Mouse (Mus musculus) embryonic fibroblast, embryonic 13.5 days (primary cell): ENCODE measurements around the gene Yif1b. TPM values are rescaled to one million over a fixed set of nuclear protein-coding genes. Genes with fewer than 3 reads are reported as not detected.

Experiments used
- H3K27ac ChIP-seq: 2 replicates; pipeline ENCODE4 v1.5.1; 2012; ENCODE audit warnings: low read length, control low read depth, inconsistent platforms; ENCODE audit not compliant: insufficient read depth
- H3K4me1 ChIP-seq: 2 replicates; pipeline ENCODE4 v1.6.1; 2011; ENCODE audit warnings: low read length; ENCODE audit not compliant: control insufficient read depth, insufficient read depth
- H3K4me3 ChIP-seq: 2 replicates; pipeline ENCODE4 v1.5.1; 2011; ENCODE audit warnings: mild to moderate bottlenecking, control low read depth, low read length; ENCODE audit not compliant: insufficient read depth
- CTCF ChIP-seq: IDR thresholded peaks from 2 replicates; pipeline ENCODE4 v1.5.1; 2011; ENCODE audit warnings: mild to moderate bottlenecking, control low read depth, low read length, moderate library complexity, borderline replicate concordance; ENCODE audit not compliant: insufficient read depth
- POLR2A ChIP-seq: IDR thresholded peaks from 2 replicates; pipeline ENCODE4 v1.6.1; 2011; ENCODE audit warnings: low read depth, mild to moderate bottlenecking, control low read depth, low read length, moderate library complexity
- polyA plus RNA-seq: library from polyadenylated mRNA; stranded (reverse); fragments of >200 nt; gene quantifications from 2 replicates; pipeline ENCODE4 v1.2.4, GENCODE M21; 2011; ENCODE audit warnings: low read depth; ENCODE audit not compliant: missing spikeins, insufficient read length

The Yif1b gene
- polyA plus RNA-seq, 1 experiment = 67.7 TPM

- TF ChIP-seq CTCF = no peak
- no peak overlapping the region for H3K4me3 ChIP-seq
- 0 out of 2 replicates have a peak, but pooled peaks cover 3% of the 10 kb centered on the region for H3K4me1 ChIP-seq
- no peak overlapping the region for H3K27ac ChIP-seq
Measured at GRCm38 (mm10) chr7:29257368-29257767, 19.2 kb downstream of the Yif1b start.

GRCm38 (mm10) chr7:29259781-29260730 lies 21.9 kb downstream of the Yif1b start:
- Histone ChIP-seq H3K4me1 (0 out of 2 replicates have a peak, but pooled peaks cover 3% of the 10 kb centered on the region), H3K27ac (no peak overlapping the region), H3K4me3 (no peak overlapping the region)
- TF ChIP-seq CTCF = no peak
- no peak for TF ChIP-seq POLR2A

GRCm38 (mm10) chr7:29262151-29262550 lies 24.0 kb downstream of the Yif1b start:
- no peak overlapping the region for H3K4me3 ChIP-seq
- H3K27ac ChIP-seq = no peak overlapping the region
- H3K4me1 ChIP-seq = 0 out of 2 replicates have a peak, but pooled peaks cover 1% of the 10 kb centered on the region
- TF ChIP-seq CTCF (no peak), POLR2A (no peak)

GRCm38 (mm10) chr7:29263831-29264230 lies 25.7 kb downstream of the Yif1b start:
- no peak overlapping the region for H3K4me3 ChIP-seq
- TF ChIP-seq POLR2A = no peak
- TF ChIP-seq CTCF = no peak
- H3K27ac ChIP-seq = no peak overlapping the region

GRCm38 (mm10) chr7:29265636-29266035 lies 27.5 kb downstream of the Yif1b start:
- TF ChIP-seq POLR2A = no peak
- TF ChIP-seq CTCF = no peak
- Histone ChIP-seq H3K4me1 (no peaks in the 10 kb centered on the region), H3K27ac (no peak overlapping the region), H3K4me3 (no peak overlapping the region)

More at GRCm38 (mm10) chr7:29263831-29264230, 25.7 kb downstream of the Yif1b start:
- no peaks in the 10 kb centered on the region for H3K4me1 ChIP-seq

- H3K4me1 ChIP-seq = no peaks in the 10 kb centered on the region; the same call in 1 of the 2 replicates
- H3K4me3 ChIP-seq = no peak overlapping the region
- TF ChIP-seq CTCF (no peak), POLR2A (no peak)
- no peak overlapping the region for H3K27ac ChIP-seq
Measured at GRCm38 (mm10) chr7:29266931-29267330, 28.8 kb downstream of the Yif1b start.

GRCm38 (mm10) chr7:29270445-29270844 lies 32.3 kb downstream of the Yif1b start:
- no peak for TF ChIP-seq POLR2A
- no peak for TF ChIP-seq CTCF
- H3K27ac ChIP-seq = no peak overlapping the region
- no peak overlapping the region for H3K4me3 ChIP-seq
- H3K4me1 ChIP-seq = no peaks in the 10 kb centered on the region; the same call in 1 of the 2 replicates

- no peaks in the 10 kb centered on the region; the same call in 1 of the 2 replicates for H3K4me1 ChIP-seq
- H3K27ac ChIP-seq = peak overlapping the region; percentile 76
- TF ChIP-seq POLR2A (no peak), CTCF (no peak)
- no peak overlapping the region for H3K4me3 ChIP-seq
Measured at GRCm38 (mm10) chr7:29271687-29272465, 33.7 kb downstream of the Yif1b start.

GRCm38 (mm10) chr7:29276715-29277114 lies 38.6 kb downstream of the Yif1b start:
- no peaks in the 10 kb centered on the region; the same call in 1 of the 2 replicates for H3K4me1 ChIP-seq
- H3K4me3 ChIP-seq = no peak overlapping the region
- TF ChIP-seq POLR2A (no peak), CTCF (no peak)
- H3K27ac ChIP-seq = peak overlapping the region; percentile 35; the same call in 1 of the 2 replicates
